In genomic region chr2:103971838-103972237, GRCm38 (mm10) we compare ENCODE assay signal across 9 mouse cellular contexts. TPM values are rescaled to one million over a fixed set of nuclear protein-coding genes. Genes with fewer than 3 reads are reported as not detected.
DNase-seq lines count a peak whose midpoint lies in the region; ATAC-seq and TF ChIP-seq lines count a peak whose summit lies in the region.
"Had no signal": no experiment of that assay in that cellular context is flagged by ENCODE, and none has a peak within 500 bp of the region (broad histone marks: within the 10 kb centered on the region; RNA-seq: fewer than 3 reads in every experiment).

No protein-coding gene starts in this region.

- H3K27ac ChIP-seq in layer of hippocampus, adult 2 months: no peak overlapping the region
- no peak overlapping the region for H3K27ac ChIP-seq in embryonic facial prominence, embryonic 14.5 days (replicated peaks; ENCODE audit: low read depth, low read length)
- H3K27ac ChIP-seq in hindbrain, embryonic 13.5 days: no peak overlapping the region
- H3K27ac ChIP-seq in midbrain, embryonic 12.5 days (replicated peaks): no peak overlapping the region

- H3K4me1 ChIP-seq in embryonic facial prominence, embryonic 14.5 days (ENCODE audit: control insufficient read depth, insufficient read depth, low read length): no peaks in the 10 kb centered on the region
- H3K4me1 ChIP-seq in hindbrain, embryonic 13.5 days (replicated peaks): peaks cover 33% of the 10 kb centered on the region
- peaks cover 18% of the 10 kb centered on the region for H3K4me1 ChIP-seq in midbrain, embryonic 12.5 days

- TF ChIP-seq CTCF in layer of hippocampus, adult 2 months (conservative IDR thresholded peaks at IDR 0.05): no peak

- ATAC-seq in embryonic facial prominence, embryonic 14.5 days (ENCODE audit: low read depth): no peak
- no peak for ATAC-seq in hindbrain, embryonic 13.5 days (ENCODE audit: low FRiP score)
- no peak for ATAC-seq in midbrain, embryonic 12.5 days (ENCODE audit: low FRiP score, low read depth)

- no peak overlapping the region for H3K9ac ChIP-seq in embryonic facial prominence, embryonic 14.5 days (ENCODE audit: low read depth, low read length)
- 0 out of 2 replicates have a peak overlapping the region, but pooled peaks have one; percentile 93 for H3K9ac ChIP-seq in hindbrain, embryonic 13.5 days
- no peak overlapping the region for H3K9ac ChIP-seq in midbrain, embryonic 12.5 days (replicated peaks)

- H3K4me2 ChIP-seq in embryonic facial prominence, embryonic 14.5 days (ENCODE audit: low read depth, low read length): no peak overlapping the region
- H3K4me2 ChIP-seq in hindbrain, embryonic 13.5 days: peak overlapping the region; percentile 84
- H3K4me2 ChIP-seq in midbrain, embryonic 12.5 days (replicated peaks): peak overlapping the region; percentile 95

- H3K36me3 ChIP-seq in embryonic facial prominence, embryonic 14.5 days (ENCODE audit: control insufficient read depth, insufficient read depth, low read length): no peaks in the 10 kb centered on the region
- peaks cover 9% of the 10 kb centered on the region; the same call in 1 of the 2 replicates for H3K36me3 ChIP-seq in hindbrain, embryonic 13.5 days
- H3K36me3 ChIP-seq in midbrain, embryonic 12.5 days: no peaks in the 10 kb centered on the region

- H3K9me3 ChIP-seq in embryonic facial prominence, embryonic 14.5 days (ENCODE audit: control insufficient read depth, low read length): no peaks in the 10 kb centered on the region
- H3K9me3 ChIP-seq in hindbrain, embryonic 13.5 days: no peaks in the 10 kb centered on the region
- no peaks in the 10 kb centered on the region for H3K9me3 ChIP-seq in midbrain, embryonic 12.5 days

- H3K4me3 ChIP-seq in layer of hippocampus, adult 2 months: peak overlapping the region; percentile 8; the same call in 1 of the 2 replicates
- peak overlapping the region; percentile 82 for H3K4me3 ChIP-seq in embryonic facial prominence, embryonic 14.5 days (ENCODE audit: low read depth, low read length)
- peak overlapping the region; percentile 81 for H3K4me3 ChIP-seq in hindbrain, embryonic 13.5 days
- H3K4me3 ChIP-seq in midbrain, embryonic 12.5 days: 0 out of 2 replicates have a peak overlapping the region, but pooled peaks have one; percentile 80
- H3K4me3 ChIP-seq: myocyte had no signal

- WGBS in embryonic facial prominence, embryonic 14.5 days: 20% methylated on average over 3 of the region's 3 CpGs
- 29% methylated on average over 3 of the region's 3 CpGs for WGBS in hindbrain, embryonic 13.5 days
- WGBS in midbrain, embryonic 12.5 days: 17% methylated on average over 3 of the region's 3 CpGs

- peaks cover 45% of the 10 kb centered on the region for H3K27me3 ChIP-seq in embryonic facial prominence, embryonic 14.5 days (replicated peaks; ENCODE audit: control insufficient read depth, insufficient read depth, low read length)
- peaks cover 22% of the 10 kb centered on the region for H3K27me3 ChIP-seq in hindbrain, embryonic 13.5 days
- peaks cover 44% of the 10 kb centered on the region for H3K27me3 ChIP-seq in midbrain, embryonic 12.5 days

- DNase-seq in layer of hippocampus, adult 2 months (ENCODE audit: low spot score in 2 of 2): no peak
- no peak for DNase-seq in layer of hippocampus, postnatal 10 days (ENCODE audit: low spot score in 2 of 2)
- DNase-seq in embryonic facial prominence, embryonic 14.5 days (ENCODE audit: low spot score): no peak
- DNase-seq in thymus, postnatal 0 days (ENCODE audit: low spot score): no peak
- no peak for DNase-seq in natural killer cell, adult 2 months (ENCODE audit: low spot score in 2 of 2)
- DNase-seq: kidney, postnatal 36 days had no signal

RNA-seq across cellular contexts. Expression of gene Lmo2, which starts 14.1 kb away (rescaled TPM):
- total RNA-seq in layer of hippocampus, adult 2 months (2021): 10 to 100 TPM; 20.3 to 22.1 TPM
- total RNA-seq in layer of hippocampus, postnatal 10 days (2021): 10 to 100 TPM; 22.8 to 30.3 TPM
- polyA plus RNA-seq in embryonic facial prominence, embryonic 14.5 days (2014; fragmentation: Nextera tagmentation; extraction: Ambion mirVana): 22.3 and 23.8 TPM in 2 replicates
- 34.1 and 42.3 TPM in 2 replicates for polyA plus RNA-seq in hindbrain, embryonic 13.5 days (2015; fragmentation: Nextera tagmentation; extraction: Ambion mirVana)
- polyA plus RNA-seq in midbrain, embryonic 12.5 days (2016; fragmentation: Nextera tagmentation; extraction: Ambion mirVana): 28.5 and 29.8 TPM in 2 replicates
- 4.2 and 4.3 TPM in 2 replicates for polyA plus RNA-seq in thymus, postnatal 0 days (2015; fragmentation: Nextera tagmentation; extraction: Ambion mirVana)

RNA-seq across cellular contexts. Expression of gene Fbxo3, which starts 55.7 kb away (rescaled TPM):
- 10 to 100 TPM; 47.4 to 47.5 TPM for total RNA-seq in layer of hippocampus, adult 2 months (2021)
- 10 to 100 TPM; 44.7 to 45.6 TPM for total RNA-seq in layer of hippocampus, postnatal 10 days (2021)
- 47.3 and 50.7 TPM in 2 replicates for polyA plus RNA-seq in embryonic facial prominence, embryonic 14.5 days (2014; fragmentation: Nextera tagmentation; extraction: Ambion mirVana)
- polyA plus RNA-seq in hindbrain, embryonic 13.5 days (2015; fragmentation: Nextera tagmentation; extraction: Ambion mirVana): 64.4 and 64.8 TPM in 2 replicates
- polyA plus RNA-seq in midbrain, embryonic 12.5 days (2016; fragmentation: Nextera tagmentation; extraction: Ambion mirVana): 58.8 and 60.8 TPM in 2 replicates
- polyA plus RNA-seq in thymus, postnatal 0 days (2015; fragmentation: Nextera tagmentation; extraction: Ambion mirVana): 48.2 and 59.2 TPM in 2 replicates

RNA-seq across cellular contexts. Expression of gene 4931422A03Rik, which starts 56.3 kb away (rescaled TPM):
- total RNA-seq in layer of hippocampus, adult 2 months (2021): not detected
- not detected for total RNA-seq in layer of hippocampus, postnatal 10 days (2021)
- polyA plus RNA-seq in embryonic facial prominence, embryonic 14.5 days (2014; fragmentation: Nextera tagmentation; extraction: Ambion mirVana): 1.3 and 2.5 TPM in 2 replicates
- 2.1 and 2.6 TPM in 2 replicates for polyA plus RNA-seq in hindbrain, embryonic 13.5 days (2015; fragmentation: Nextera tagmentation; extraction: Ambion mirVana)
- polyA plus RNA-seq in midbrain, embryonic 12.5 days (2016; fragmentation: Nextera tagmentation; extraction: Ambion mirVana): 2.0 and 2.6 TPM in 2 replicates
- 1.2 and 2.2 TPM in 2 replicates for polyA plus RNA-seq in thymus, postnatal 0 days (2015; fragmentation: Nextera tagmentation; extraction: Ambion mirVana)

Comparison
In these comparisons a context has a peak if more than half of its experiments do, and no peak if none do; other contexts are left out.
1. H3K4me3 ChIP-seq: peak in every context shown above with its lines; median percentile 82 in embryonic facial prominence, embryonic 14.5 days; 81 in hindbrain, embryonic 13.5 days; 80 in midbrain, embryonic 12.5 days; 8 in layer of hippocampus, adult 2 months.